Mouse (Mus musculus): Measurements from ENCODE around the gene Klk9. TPM values are rescaled to one million over a fixed set of nuclear protein-coding genes. Genes with fewer than 3 reads are reported as not detected.

The Klk9 gene
- polyA plus RNA-seq (2016; fragmentation: Nextera tagmentation; extraction: Ambion mirVana): not detected in 2 replicates

DNA sequence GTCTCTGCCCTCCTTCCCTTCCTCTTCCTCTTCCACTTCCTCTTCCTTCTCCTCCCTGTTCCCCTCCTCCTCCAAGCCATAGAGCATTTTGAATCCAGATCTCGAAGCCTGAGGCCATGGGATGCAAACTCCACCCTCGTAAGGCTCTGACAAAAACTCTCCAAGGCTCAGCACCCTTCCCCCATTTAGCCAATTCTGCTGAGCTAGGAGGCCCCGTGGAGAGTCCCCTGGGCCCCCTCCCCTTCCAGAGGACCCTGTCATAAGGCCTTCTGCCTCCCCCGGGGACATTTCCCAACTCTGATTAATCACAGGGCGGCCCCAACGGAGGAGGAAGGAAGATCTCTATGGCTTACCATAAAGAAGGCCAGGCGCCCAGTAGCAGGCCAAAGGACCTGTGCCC, at the start of gene Klk9:
Klk9 (plus strand) TSS at position 301 of the 400 bp plus-strand sequence.
- WGBS: 70% methylated on average over 7 of the region's 7 CpGs

DNA sequence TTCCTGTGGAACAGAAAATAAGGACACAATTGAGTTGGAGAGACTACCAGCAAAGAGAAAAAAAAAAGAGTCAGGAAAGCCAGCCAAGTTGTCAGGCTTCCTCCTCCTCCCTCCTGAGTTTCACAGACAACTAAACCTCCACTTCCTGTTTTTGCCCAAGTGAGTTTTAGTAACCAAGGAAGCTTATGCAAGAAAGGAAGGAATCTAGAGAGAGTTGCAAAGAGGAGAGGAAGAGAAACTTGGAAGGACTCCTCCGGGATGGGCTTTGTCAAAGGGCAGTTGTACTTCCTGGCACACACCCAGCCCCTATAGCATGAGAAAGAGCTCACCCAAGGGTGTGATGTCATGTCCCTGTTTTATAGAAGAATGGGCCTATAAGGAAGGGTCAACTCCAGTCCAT, 43.9 kb upstream of the Klk9 start:
- WGBS: 63% methylated on average over 1 of the region's 1 CpGs
- no peaks in the 10 kb centered on the region for H3K36me3 ChIP-seq
- no peak overlapping the region for H3K4me2 ChIP-seq (replicated peaks)
- H3K9ac ChIP-seq: no peak overlapping the region
- H3K4me3 ChIP-seq: no peak overlapping the region
- no peaks in the 10 kb centered on the region for H3K4me1 ChIP-seq
- no peak for ATAC-seq (ENCODE audit: low FRiP score)
- H3K27me3 ChIP-seq: no peaks in the 10 kb centered on the region
- no peak overlapping the region for H3K27ac ChIP-seq
- no peaks in the 10 kb centered on the region for H3K9me3 ChIP-seq (replicated peaks)

More for the DNA sequence above, at the start of gene Klk9:
- Histone ChIP-seq H3K9ac (no peak within 1 kb of the TSS), H3K36me3 (no peaks in the 10 kb centered on the region), H3K4me2 (replicated peaks) (no peak within 1 kb of the TSS), H3K4me3 (no peak within 1 kb of the TSS), H3K4me1 (0 out of 2 replicates have a peak, but pooled peaks cover 4% of the 10 kb centered on the region), H3K9me3 (replicated peaks) (no peaks in the 10 kb centered on the region), H3K27me3 (peaks cover 16% of the 10 kb centered on the region), H3K27ac (no peak within 1 kb of the TSS)
- ATAC-seq (ENCODE audit: low FRiP score): no peak

DNA sequence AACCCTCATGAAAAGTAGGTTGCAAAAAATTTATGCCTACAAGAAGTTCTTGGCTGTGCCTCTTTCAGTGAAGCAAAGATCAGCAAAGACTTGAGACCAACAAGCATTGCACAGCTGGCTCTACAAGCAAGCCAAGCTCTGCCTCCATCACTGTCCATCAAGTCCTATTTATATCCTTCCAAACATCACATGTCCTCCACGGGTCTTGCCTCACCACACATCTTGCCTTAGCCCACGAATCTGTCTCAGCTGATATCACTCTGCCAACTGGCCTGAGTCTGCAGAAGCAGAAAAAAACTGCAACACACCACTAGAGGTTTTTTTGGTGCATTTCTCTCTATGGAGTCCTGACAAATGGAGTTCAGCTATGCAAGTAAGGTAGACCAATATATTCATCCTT, 38.9 kb upstream of the Klk9 start:
- Histone ChIP-seq H3K4me2 (replicated peaks) (no peak overlapping the region), H3K27me3 (no peaks in the 10 kb centered on the region), H3K4me1 (no peaks in the 10 kb centered on the region), H3K4me3 (no peak overlapping the region), H3K36me3 (no peaks in the 10 kb centered on the region), H3K9me3 (replicated peaks) (no peaks in the 10 kb centered on the region), H3K27ac (no peak overlapping the region), H3K9ac (no peak overlapping the region)
- 77% methylated on average over 2 of the region's 2 CpGs for WGBS
- no peak for ATAC-seq (ENCODE audit: low FRiP score)

DNA sequence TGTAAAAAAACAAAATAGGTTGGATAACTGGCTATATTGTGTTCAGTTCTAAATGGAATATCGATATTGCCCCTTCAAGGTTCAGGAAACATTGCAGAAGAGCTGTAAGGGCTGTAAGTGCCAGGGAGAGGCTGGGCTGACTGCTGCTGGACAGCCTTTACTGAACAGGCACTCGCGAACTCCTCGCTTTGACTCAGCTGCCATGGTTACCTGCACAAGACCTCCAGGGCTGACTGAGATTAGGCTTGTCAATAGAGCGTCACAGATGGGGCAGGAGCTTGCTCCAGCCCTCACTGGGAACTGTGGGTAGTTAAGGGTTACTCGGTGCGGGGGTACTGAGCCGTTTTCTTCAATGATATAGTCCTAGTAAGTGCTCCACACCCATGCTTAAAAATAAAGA, 25.2 kb upstream of the Klk9 start:
- whole genome bisulfite sequencing: 57% methylated on average over 8 of the region's 8 CpGs
- H3K36me3 ChIP-seq: no peaks in the 10 kb centered on the region
- H3K27me3 ChIP-seq: no peaks in the 10 kb centered on the region
- no peaks in the 10 kb centered on the region for H3K9me3 ChIP-seq (replicated peaks)
- no peaks in the 10 kb centered on the region for H3K4me1 ChIP-seq
- no peak overlapping the region for H3K9ac ChIP-seq
- H3K4me2 ChIP-seq (replicated peaks): no peak overlapping the region
- no peak for ATAC-seq (ENCODE audit: low FRiP score)
- no peak overlapping the region for H3K27ac ChIP-seq
- H3K4me3 ChIP-seq: no peak overlapping the region

DNA sequence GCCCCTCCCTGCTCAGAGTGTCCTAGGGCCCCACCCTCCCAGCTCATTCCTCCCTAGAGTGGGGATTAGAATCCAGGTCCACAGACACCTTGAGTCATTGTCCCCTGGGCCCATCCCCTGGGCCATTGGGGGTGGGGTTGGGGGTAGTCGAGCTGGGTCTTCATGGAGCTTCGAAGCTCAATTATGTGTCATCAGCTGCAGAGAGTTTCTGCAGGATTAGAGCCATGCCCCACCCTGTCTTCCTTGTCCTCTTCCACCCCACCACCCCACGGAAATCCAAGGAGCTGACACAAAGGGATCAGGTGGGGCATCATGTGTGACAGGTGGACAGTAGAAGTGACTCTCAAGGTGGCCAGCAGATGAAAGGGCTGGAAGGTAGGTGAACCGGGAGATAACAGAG, 23.1 kb upstream of the Klk9 start, which contains the start of gene Klk12:
Klk12 (plus strand) TSS at position 301 of the 400 bp plus-strand sequence.
- no peak for ATAC-seq (ENCODE audit: low FRiP score)
- 76% methylated on average over 4 of the region's 4 CpGs for WGBS
- Histone ChIP-seq H3K9me3 (replicated peaks) (no peaks in the 10 kb centered on the region), H3K4me1 (no peaks in the 10 kb centered on the region), H3K27ac (no peak within 1 kb of the TSS), H3K4me2 (replicated peaks) (no peak within 1 kb of the TSS), H3K36me3 (no peaks in the 10 kb centered on the region), H3K9ac (no peak within 1 kb of the TSS), H3K27me3 (no peaks in the 10 kb centered on the region), H3K4me3 (no peak within 1 kb of the TSS)

DNA sequence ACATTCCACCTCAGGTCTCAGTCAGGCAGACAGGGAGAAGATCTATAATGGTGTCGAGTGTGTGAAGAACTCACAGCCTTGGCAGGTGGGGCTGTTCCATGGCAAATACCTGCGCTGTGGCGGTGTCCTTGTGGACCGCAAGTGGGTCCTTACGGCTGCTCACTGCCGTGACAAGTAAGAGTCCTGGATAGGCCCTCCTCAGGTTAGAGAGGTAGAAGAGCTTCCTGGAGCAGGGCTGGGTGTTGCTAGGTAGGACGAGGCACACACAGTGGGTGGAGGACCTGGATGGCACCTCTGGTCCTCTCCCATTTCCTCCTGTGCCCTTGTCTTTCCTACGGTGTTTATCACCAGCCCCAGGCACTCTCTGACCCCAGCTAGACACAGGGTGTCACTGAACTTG, 22.1 kb upstream of the Klk9 start:
- Histone ChIP-seq H3K27ac (no peak overlapping the region), H3K9me3 (replicated peaks) (no peaks in the 10 kb centered on the region), H3K4me1 (no peaks in the 10 kb centered on the region), H3K4me3 (no peak overlapping the region), H3K27me3 (no peaks in the 10 kb centered on the region), H3K36me3 (no peaks in the 10 kb centered on the region), H3K4me2 (replicated peaks) (no peak overlapping the region), H3K9ac (no peak overlapping the region)
- 89% methylated on average over 8 of the region's 8 CpGs for WGBS
- no peak for ATAC-seq (ENCODE audit: low FRiP score)

DNA sequence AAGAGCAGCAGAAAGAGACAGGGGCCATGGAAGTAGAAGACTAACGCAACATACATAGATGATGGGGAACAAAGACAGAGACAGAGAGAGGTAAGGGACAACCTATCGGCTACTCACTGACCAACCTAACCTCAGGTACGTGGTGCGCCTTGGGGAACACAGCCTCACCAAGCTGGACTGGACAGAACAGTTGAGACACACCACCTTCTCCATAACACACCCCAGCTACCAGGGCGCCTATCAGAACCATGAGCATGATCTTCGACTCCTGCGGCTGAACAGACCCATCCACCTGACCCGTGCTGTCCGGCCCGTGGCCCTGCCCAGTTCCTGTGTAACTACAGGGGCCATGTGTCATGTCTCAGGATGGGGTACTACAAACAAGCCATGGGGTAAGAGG, 21.0 kb upstream of the Klk9 start:
- Histone ChIP-seq H3K9ac (no peak overlapping the region), H3K36me3 (no peaks in the 10 kb centered on the region), H3K27ac (no peak overlapping the region), H3K4me1 (no peaks in the 10 kb centered on the region), H3K27me3 (no peaks in the 10 kb centered on the region), H3K9me3 (replicated peaks) (no peaks in the 10 kb centered on the region), H3K4me2 (replicated peaks) (no peak overlapping the region), H3K4me3 (no peak overlapping the region)
- no peak for ATAC-seq (ENCODE audit: low FRiP score)
- 95% methylated on average over 10 of the region's 10 CpGs for WGBS

DNA sequence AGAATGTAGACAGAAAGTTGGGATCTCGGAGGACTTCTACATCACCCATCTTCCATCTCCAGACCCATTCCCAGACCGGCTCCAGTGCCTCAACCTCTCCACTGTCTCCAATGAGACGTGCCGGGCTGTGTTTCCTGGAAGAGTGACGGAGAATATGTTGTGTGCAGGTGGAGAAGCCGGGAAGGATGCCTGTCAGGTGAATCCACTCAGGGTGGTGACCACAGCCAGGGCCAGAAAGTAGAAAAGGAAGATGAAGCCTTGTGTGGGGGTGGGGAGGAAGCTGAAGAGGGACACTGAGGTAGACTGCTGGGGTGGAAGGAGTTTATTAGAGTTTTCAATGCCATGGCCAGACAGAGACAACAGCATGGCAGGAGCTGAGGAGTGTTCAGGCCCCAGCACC, 19.8 kb upstream of the Klk9 start:
- WGBS: 94% methylated on average over 6 of the region's 6 CpGs
- no peak for ATAC-seq (ENCODE audit: low FRiP score)
- no peak overlapping the region for H3K27ac ChIP-seq

DNA sequence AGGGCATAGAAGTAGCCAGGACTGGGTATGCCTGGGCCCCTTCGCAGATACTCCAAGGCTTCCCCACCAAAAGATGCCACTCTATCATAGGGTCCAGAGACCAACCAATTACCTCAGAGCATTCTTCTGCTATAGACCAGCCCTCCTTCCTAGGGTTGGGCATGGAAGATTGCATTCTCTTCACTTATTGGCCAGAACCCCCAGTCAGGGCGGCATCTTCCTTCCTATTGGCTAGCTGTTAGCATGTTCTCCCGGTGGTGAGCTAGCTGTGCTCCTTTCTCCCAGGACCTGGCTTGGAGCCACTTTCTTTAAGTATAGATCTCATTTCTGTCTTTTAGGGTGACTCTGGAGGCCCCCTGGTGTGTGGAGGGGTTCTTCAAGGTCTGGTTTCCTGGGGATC, 18.8 kb upstream of the Klk9 start:
- no peak overlapping the region for H3K9ac ChIP-seq
- no peak overlapping the region for H3K4me2 ChIP-seq (replicated peaks)
- no peak for ATAC-seq (ENCODE audit: low FRiP score)
- H3K4me3 ChIP-seq: no peak overlapping the region
- no peaks in the 10 kb centered on the region for H3K4me1 ChIP-seq
- 88% methylated on average over 3 of the region's 3 CpGs for WGBS
- no peaks in the 10 kb centered on the region for H3K9me3 ChIP-seq (replicated peaks)
- H3K27me3 ChIP-seq: no peaks in the 10 kb centered on the region
- H3K27ac ChIP-seq: no peak overlapping the region
- H3K36me3 ChIP-seq: no peaks in the 10 kb centered on the region

More for the DNA sequence above, 19.8 kb upstream of the Klk9 start:
- no peaks in the 10 kb centered on the region for H3K4me1 ChIP-seq
- H3K27me3 ChIP-seq: no peaks in the 10 kb centered on the region
- no peaks in the 10 kb centered on the region for H3K9me3 ChIP-seq (replicated peaks)
- no peak overlapping the region for H3K9ac ChIP-seq
- H3K36me3 ChIP-seq: no peaks in the 10 kb centered on the region
- H3K4me2 ChIP-seq (replicated peaks): no peak overlapping the region
- no peak overlapping the region for H3K4me3 ChIP-seq

DNA sequence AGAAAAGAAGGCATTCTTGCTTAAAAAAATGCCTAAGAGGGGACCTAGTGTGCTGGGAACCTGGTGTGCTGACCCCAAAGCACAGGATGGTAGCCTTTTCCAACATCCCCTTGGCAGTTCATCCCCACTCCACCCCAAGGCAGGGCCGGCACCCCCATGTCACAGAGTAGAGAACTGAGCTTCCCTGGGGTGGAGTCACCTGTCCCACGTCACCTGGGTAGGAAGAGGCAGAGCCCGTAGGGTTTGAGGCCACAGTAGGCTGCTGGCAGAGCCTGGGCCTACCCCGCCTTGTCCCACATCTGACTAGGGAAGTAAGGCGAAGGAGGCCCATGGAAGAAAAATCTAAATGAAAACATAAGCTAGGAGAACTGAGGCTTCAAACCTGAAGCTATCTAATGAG, 17.3 kb upstream of the Klk9 start, which contains the start of gene Klk11:
Klk11 (plus strand) TSS at position 241 of the 400 bp plus-strand sequence.
- Histone ChIP-seq H3K27ac (no peak within 1 kb of the TSS), H3K36me3 (no peaks in the 10 kb centered on the region), H3K4me2 (replicated peaks) (no peak within 1 kb of the TSS), H3K4me3 (no peak within 1 kb of the TSS), H3K9ac (no peak within 1 kb of the TSS), H3K9me3 (replicated peaks) (no peaks in the 10 kb centered on the region), H3K4me1 (no peaks in the 10 kb centered on the region), H3K27me3 (no peaks in the 10 kb centered on the region)
- ATAC-seq (ENCODE audit: low FRiP score): no peak
- 90% methylated on average over 5 of the region's 5 CpGs for WGBS

DNA sequence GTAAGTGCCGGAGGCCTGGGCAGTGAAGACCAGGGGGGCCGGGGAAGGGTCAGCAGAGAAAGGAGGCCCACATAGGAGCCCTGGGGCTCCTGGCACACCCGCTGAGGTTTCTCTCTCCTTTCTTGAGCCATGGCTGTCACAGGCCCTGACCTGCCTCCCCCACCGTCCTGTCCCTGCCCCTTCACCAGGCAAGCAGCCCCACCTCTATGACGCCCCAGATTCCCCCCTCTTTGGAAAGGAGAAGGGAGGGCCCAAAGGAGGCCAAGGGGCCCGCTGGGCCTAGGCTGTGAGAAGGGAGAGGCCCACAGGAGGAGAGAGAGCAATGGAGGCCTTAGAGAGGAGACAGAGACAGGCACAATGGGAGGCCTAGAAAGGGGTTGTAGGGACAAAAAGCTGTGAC, 16.9 kb upstream of the Klk9 start:
- no peaks in the 10 kb centered on the region for H3K27me3 ChIP-seq
- 37% methylated on average over 6 of the region's 6 CpGs for WGBS
- no peak overlapping the region for H3K9ac ChIP-seq
- H3K9me3 ChIP-seq (replicated peaks): no peaks in the 10 kb centered on the region
- H3K4me1 ChIP-seq: no peaks in the 10 kb centered on the region
- no peaks in the 10 kb centered on the region for H3K36me3 ChIP-seq
- no peak overlapping the region for H3K27ac ChIP-seq
- peak; percentile 47; the same call in 1 of the 2 replicates for ATAC-seq (ENCODE audit: low FRiP score)
- H3K4me2 ChIP-seq (replicated peaks): no peak overlapping the region
- H3K4me3 ChIP-seq: no peak overlapping the region

DNA sequence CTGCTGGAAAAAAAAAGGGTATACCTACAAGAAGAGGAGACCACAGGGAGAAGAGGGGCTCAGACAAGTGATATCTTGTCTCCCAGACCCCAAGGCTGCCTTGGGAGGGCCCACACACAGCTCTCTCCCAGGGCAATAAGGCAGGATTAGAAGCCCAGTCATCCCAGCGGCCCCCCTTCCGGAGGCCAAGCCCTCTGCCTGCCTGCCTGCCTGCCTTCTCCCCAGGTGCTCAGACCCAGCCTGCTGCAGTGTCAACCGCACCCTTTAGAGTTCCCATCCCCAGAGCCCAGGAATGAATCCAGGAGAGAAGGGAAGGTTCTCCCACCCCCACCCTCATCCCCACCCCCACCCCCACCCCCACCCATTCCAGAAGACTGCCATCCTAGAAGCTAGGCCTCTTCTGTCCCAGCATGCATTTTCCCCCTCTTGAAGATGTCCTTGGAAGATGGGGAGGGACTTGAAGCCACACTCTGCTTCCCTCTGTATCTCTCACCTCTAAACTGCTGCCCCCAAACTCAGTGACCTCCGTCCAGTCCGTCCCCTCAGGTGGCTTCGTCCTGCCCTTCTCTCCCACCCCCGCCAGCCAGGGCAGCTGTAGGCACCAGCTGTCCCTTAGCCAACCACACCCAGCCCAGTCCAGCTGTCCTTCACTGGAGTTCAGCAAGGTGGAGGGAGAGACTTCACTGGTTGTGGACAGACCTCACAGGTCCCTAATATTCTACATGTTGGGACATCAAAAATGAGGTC, 16.2 kb upstream of the Klk9 start:
- H3K27me3 ChIP-seq: no peaks in the 10 kb centered on the region
- H3K9ac ChIP-seq: no peak overlapping the region
- 43% methylated on average over 7 of the region's 7 CpGs for WGBS
- H3K36me3 ChIP-seq: no peaks in the 10 kb centered on the region
- H3K4me3 ChIP-seq: no peak overlapping the region
- no peak overlapping the region for H3K27ac ChIP-seq
- no peak overlapping the region for H3K4me2 ChIP-seq (replicated peaks)
- no peak for ATAC-seq (ENCODE audit: low FRiP score)
- H3K4me1 ChIP-seq: no peaks in the 10 kb centered on the region
- H3K9me3 ChIP-seq (replicated peaks): no peaks in the 10 kb centered on the region

DNA sequence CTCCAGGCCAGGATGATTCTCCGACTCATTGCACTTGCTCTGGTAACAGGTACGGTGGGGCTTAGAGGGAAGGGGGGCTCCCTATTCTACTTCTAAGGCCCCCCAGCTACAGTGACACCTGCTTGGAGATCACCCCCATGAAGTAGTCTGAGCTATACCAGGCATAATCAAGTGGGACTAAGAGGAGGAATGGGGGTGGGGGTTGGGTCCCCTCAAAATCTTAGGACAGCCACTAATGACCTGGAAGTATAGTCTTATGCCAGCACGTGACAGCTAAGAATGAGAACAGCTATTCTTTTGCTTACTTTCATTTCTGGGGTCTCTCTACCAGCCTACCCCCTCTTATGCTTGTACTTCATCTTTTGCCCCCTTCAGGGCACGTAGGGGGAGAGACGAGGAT, 15.2 kb upstream of the Klk9 start:
- Histone ChIP-seq H3K4me3 (no peak overlapping the region), H3K9me3 (replicated peaks) (no peaks in the 10 kb centered on the region), H3K36me3 (no peaks in the 10 kb centered on the region), H3K9ac (no peak overlapping the region), H3K27ac (no peak overlapping the region), H3K4me1 (no peaks in the 10 kb centered on the region), H3K27me3 (no peaks in the 10 kb centered on the region; the same call in 1 of the 2 replicates), H3K4me2 (replicated peaks) (no peak overlapping the region)
- 87% methylated on average over 5 of the region's 5 CpGs for WGBS
- no peak for ATAC-seq (ENCODE audit: low FRiP score)

Data from hindbrain, embryonic 12.5 days (tissue).